Mouse (Mus musculus) midbrain, embryonic 10.5 days (tissue): ENCODE data around the gene Tuba1c. TPM values are rescaled to one million over a fixed set of nuclear protein-coding genes. Genes with fewer than 3 reads are reported as not detected.

Experiments
- DNase-seq: peaks from one replicate; pipeline ENCODE4 v3.0.0-alpha.2; 2017; ENCODE audit warnings: low spot score
- H3K27ac ChIP-seq: fragments of 300-500 bp; sonication (generic); replicated peaks from 2 replicates; pipeline ENCODE4 v1.5.1; 2016; ENCODE audit warnings: mild to moderate bottlenecking
- H3K27me3 ChIP-seq: fragments of 300-500 bp; sonication (generic); 2 replicates; pipeline ENCODE4 v1.6.1; 2016; ENCODE audit warnings: low read depth, mild to moderate bottlenecking; ENCODE audit not compliant: poor library complexity, severe bottlenecking
- H3K36me3 ChIP-seq: fragments of 300-500 bp; sonication (generic); 2 replicates; pipeline ENCODE4 v1.6.1; 2016; ENCODE audit warnings: mild to moderate bottlenecking, moderate library complexity
- H3K4me1 ChIP-seq: fragments of 300-500 bp; sonication (generic); 2 replicates; pipeline ENCODE4 v1.6.1; 2016
- H3K4me3 ChIP-seq: fragments of 300-500 bp; sonication (generic); 2 replicates; pipeline ENCODE4 v1.5.1; 2016; ENCODE audit warnings: mild to moderate bottlenecking, moderate library complexity
- H3K9me3 ChIP-seq: fragments of 300-500 bp; sonication (generic); replicated peaks from 2 replicates; pipeline ENCODE4 v1.6.1; 2016; ENCODE audit warnings: mild to moderate bottlenecking
- WGBS: fragments of 180-500 bp; shearing (Covaris S2); methylation state at CpG from one replicate; pipeline ENCODE4 v1.1.7; 2016; 5-methylcytosine and 5-hydroxymethylcytosine counted together
- microRNA-seq: library from miRNA; unstranded; fragments of <30 nt; microRNA quantifications from one replicate; pipeline ENCODE4, GENCODE M21; 2017
- polyA plus RNA-seq: library from polyadenylated mRNA; unstranded; fragments of >200 nt; fragmentation: Nextera tagmentation; extraction: Ambion mirVana; gene quantifications from 2 replicates; pipeline ENCODE4 v1.2.1, GENCODE M21; 2016

Tuba1c gene
- polyA plus RNA-seq, 1 experiment from 2014 or later, result 129 TPM

- WGBS, result 6% methylated on average over 11 of the region's 11 CpGs
Observed at GRCm38 (mm10) chr15:99083867-99084557, 54.3 kb downstream of the Tuba1c start.

GRCm38 (mm10) chr15:99084618-99085017 is 54.9 kb downstream of the Tuba1c start:
- Histone ChIP-seq H3K36me3 (peaks cover 42% of the 10 kb centered on the region), H3K9me3 (no peaks in the 10 kb centered on the region), H3K27me3 (peaks cover 78% of the 10 kb centered on the region), H3K27ac (no peak overlapping the region), H3K4me3 (peak overlapping the region; percentile 26; the same call in 1 of the 2 replicates), H3K4me1 (peaks cover 37% of the 10 kb centered on the region)
- WGBS, result 7% methylated on average over 19 of the region's 19 CpGs
- DNase-seq, result no peak

More at GRCm38 (mm10) chr15:99083867-99084557, 54.3 kb downstream of the Tuba1c start:
- Histone ChIP-seq H3K4me3 (peak overlapping the region; percentile 26; the same call in 1 of the 2 replicates), H3K27me3 (peaks cover 72% of the 10 kb centered on the region), H3K4me1 (peaks cover 31% of the 10 kb centered on the region), H3K9me3 (no peaks in the 10 kb centered on the region), H3K27ac (no peak overlapping the region), H3K36me3 (peaks cover 48% of the 10 kb centered on the region)
- DNase-seq, result no peak

- H3K27me3 ChIP-seq, result peaks cover 92% of the 10 kb centered on the region
- no peak for DNase-seq
- WGBS, result 69% methylated on average over 4 of the region's 4 CpGs
- H3K4me3 ChIP-seq, result no peak overlapping the region
- no peak overlapping the region for H3K27ac ChIP-seq
- no peaks in the 10 kb centered on the region for H3K9me3 ChIP-seq
- peaks cover 51% of the 10 kb centered on the region for H3K4me1 ChIP-seq
- peaks cover 28% of the 10 kb centered on the region for H3K36me3 ChIP-seq
Observed at GRCm38 (mm10) chr15:99085997-99086396, 56.3 kb downstream of the Tuba1c start.

GRCm38 (mm10) chr15:99087253-99088075 is 57.8 kb downstream of the Tuba1c start, which contains the start of gene C1ql4:
C1ql4 (minus strand) TSS chr15:99087817.
- H3K27ac ChIP-seq, result no peak within 1 kb of the TSS; the same call in 1 of the 2 replicates
- DNase-seq, result no peak
- no peaks in the 10 kb centered on the region for H3K9me3 ChIP-seq
- H3K4me1 ChIP-seq, result peaks cover 52% of the 10 kb centered on the region
- peaks cover 14% of the 10 kb centered on the region for H3K36me3 ChIP-seq
- 8% methylated on average over 60 of the region's 60 CpGs for WGBS
- H3K4me3 ChIP-seq, result peak within 1 kb of the TSS; percentile 47
- H3K27me3 ChIP-seq, result peaks cover 100% of the 10 kb centered on the region

Small RNA genes lying within 50 kb of the gene (microRNA-seq; reads per million reads assigned to microRNA genes)
- 2.4 reads per million for gene Mir6960

Other genes starting within 250 kb of the Tuba1c start
- 22.0 and 24.0 TPM in 2 replicates for gene Wnt1, start 240.0 kb upstream of the Tuba1c start, polyA plus RNA-seq
- 0.54 and 0.82 TPM in 2 replicates for gene Ddn, start 220.4 kb upstream of the Tuba1c start, polyA plus RNA-seq
- gene Prkag1, start 198.4 kb upstream of the Tuba1c start, polyA plus RNA-seq, result 90.4 and 94.9 TPM in 2 replicates
- 9.1 and 10.1 TPM in 2 replicates for gene Kmt2d, start 158.7 kb upstream of the Tuba1c start, polyA plus RNA-seq
- gene Rhebl1, start 135.4 kb upstream of the Tuba1c start, polyA plus RNA-seq, result 19.3 and 23.9 TPM in 2 replicates
- gene Dhh, start 131.4 kb upstream of the Tuba1c start, polyA plus RNA-seq, result 0.27 and 0.58 TPM in 2 replicates
- 24.7 and 28.6 TPM in 2 replicates for gene Lmbr1l, start 111.7 kb upstream of the Tuba1c start, polyA plus RNA-seq
- gene Tuba1b, start 95.3 kb upstream of the Tuba1c start, polyA plus RNA-seq, result 2,448 and 2,588 TPM in 2 replicates
- not detected in 2 replicates for gene Gm49450, start 76.3 kb upstream of the Tuba1c start, polyA plus RNA-seq
- gene Tuba1a, start 76.2 kb upstream of the Tuba1c start, polyA plus RNA-seq, result 4,467 and 6,520 TPM in 2 replicates
- 3.3 and 4.2 TPM in 2 replicates for gene Prph, start 25.3 kb downstream of the Tuba1c start, polyA plus RNA-seq
- gene Troap, start 44.7 kb downstream of the Tuba1c start, polyA plus RNA-seq, result 47.5 and 50.2 TPM in 2 replicates
- 0.21 and 2.3 TPM in 2 replicates for gene C1ql4, start 57.9 kb downstream of the Tuba1c start, polyA plus RNA-seq
- gene Dnajc22, start 63.3 kb downstream of the Tuba1c start, polyA plus RNA-seq, result 0.99 and 1.3 TPM in 2 replicates
- 55.3 and 57.1 TPM in 2 replicates for gene Spats2, start 96.0 kb downstream of the Tuba1c start, polyA plus RNA-seq
- 0.07 TPM in 1 of 2 replicates, not detected in the other for gene Kcnh3, start 195.0 kb downstream of the Tuba1c start, polyA plus RNA-seq
- gene Mcrs1, start 222.1 kb downstream of the Tuba1c start, polyA plus RNA-seq, result 202 and 215 TPM in 2 replicates